Comparison of ENCODE assay signal across 21 mouse cellular contexts in genomic region chr1:55903177-55903576, GRCm38 (mm10).
DNase-seq lines count a peak whose midpoint lies in the region; ATAC-seq lines count a peak whose summit lies in the region.
"Had no signal": no experiment of that assay in that cellular context is flagged by ENCODE, and none has a peak within 500 bp of the region (broad histone marks: within the 10 kb centered on the region; RNA-seq: fewer than 3 reads in every experiment).

No protein-coding gene starts in this region.

- DNase-seq in layer of hippocampus, adult 9-11 months = peak; percentile 61
- no peak for DNase-seq in layer of hippocampus, postnatal 36 days
- no peak for DNase-seq in thymus, postnatal 36 days
- DNase-seq: adrenal gland, adult 2 months; adrenal gland, postnatal 14 days; B cell, adult 2 months; cerebellum, adult 11-12 months; cerebellum, adult 8-10 months; cerebellum, postnatal 10 days; cerebellum, postnatal 36 days; gastrocnemius, postnatal 36 days; heart, adult 11 months; heart, postnatal 14 days; heart, postnatal 4 days had no signal

- peak; percentile 83 to 88 for ATAC-seq in hematopoietic stem cell, adult 5-6 weeks (replicated peaks in 1 of 2; ENCODE audit: insufficient read depth in 1 of 2, low FRiP score in 2 of 2, low TSS enrichment in 1 of 2, low read depth in 1 of 2, poor library complexity in 2 of 2, severe bottlenecking in 2 of 2)
- ATAC-seq in megakaryocyte progenitor cell, adult 5-6 weeks (replicated peaks; ENCODE audit: poor library complexity) = peak; percentile 90
- ATAC-seq in cerebellum, adult (ENCODE audit: insufficient number of reproducible peaks, low FRiP score, low TSS enrichment) = no peak
- ATAC-seq: CD4-positive, CD25-positive, alpha-beta regulatory T cell, adult 4 months; forebrain, embryonic 13.5 days; forebrain, embryonic 16.5 days; intestine, postnatal 0 days had no signal
